Mouse (Mus musculus) hindbrain, embryonic 11.5 days (tissue): ENCODE results near the gene Slc24a3. TPM values are rescaled to one million over a fixed set of nuclear protein-coding genes. Genes with fewer than 3 reads are reported as not detected.
A peak's percentile ranks its signal among the peaks of the same experiment; 100 is the strongest.

Source experiments
- ATAC-seq: fragments of 200-750 bp; cut with Nextera tagmentation; 2 replicates; pipeline ENCODE4 v1.8.0; 2017; ENCODE audit warnings: mild to moderate bottlenecking, moderate TSS enrichment, moderate library complexity; ENCODE audit not compliant: low FRiP score
- DNase-seq: peaks from one replicate; pipeline ENCODE4 v3.0.0-alpha.2; 2015; ENCODE audit warnings: low spot score
- H3K27ac ChIP-seq: fragments of 300-500 bp; sonication (generic); 2 replicates; pipeline ENCODE4 v1.5.1; 2014; ENCODE audit warnings: mild to moderate bottlenecking, low read depth, low read length
- H3K27me3 ChIP-seq: fragments of 300-500 bp; sonication (generic); 2 replicates; pipeline ENCODE4 v1.6.1; 2014; ENCODE audit warnings: mild to moderate bottlenecking, low read length, moderate library complexity, mixed read lengths; ENCODE audit not compliant: control insufficient read depth, insufficient read depth
- H3K36me3 ChIP-seq: fragments of 300-500 bp; sonication (generic); 2 replicates; pipeline ENCODE4 v1.6.1; 2014; ENCODE audit warnings: mild to moderate bottlenecking, low read length, moderate library complexity, mixed read lengths; ENCODE audit not compliant: control insufficient read depth, insufficient read depth
- H3K4me1 ChIP-seq: fragments of 300-500 bp; sonication (generic); replicated peaks from 2 replicates; pipeline ENCODE4 v1.6.1; 2014; ENCODE audit warnings: low read length, mixed read lengths; ENCODE audit not compliant: control insufficient read depth, insufficient read depth
- H3K4me2 ChIP-seq: fragments of 300-500 bp; sonication (generic); replicated peaks from 2 replicates; pipeline ENCODE4 v1.6.1; 2014; ENCODE audit warnings: mild to moderate bottlenecking, low read depth, low read length
- H3K4me3 ChIP-seq: fragments of 300-500 bp; sonication (generic); 2 replicates; pipeline ENCODE4 v1.5.1; 2014; ENCODE audit warnings: low read depth, low read length
- H3K9ac ChIP-seq: fragments of 300-500 bp; sonication (generic); 2 replicates; pipeline ENCODE4 v1.6.1; 2014; ENCODE audit warnings: low read depth, low read length
- H3K9me3 ChIP-seq: fragments of 300-500 bp; sonication (generic); 2 replicates; pipeline ENCODE4 v1.6.1; 2016; ENCODE audit warnings: low read length; ENCODE audit not compliant: control insufficient read depth
- WGBS: fragments of 180-500 bp; shearing (Covaris S2); extraction: QIAGEN DNeasy Blood & Tissue Kit; methylation state at CpG from one replicate; pipeline ENCODE4 v1.1.7; 2014; 5-methylcytosine and 5-hydroxymethylcytosine counted together
- polyA plus RNA-seq: library from polyadenylated mRNA; unstranded; fragments of >200 nt; fragmentation: Nextera tagmentation; extraction: Ambion mirVana; gene quantifications from 2 replicates; pipeline ENCODE4 v1.2.1, GENCODE M21; 2014

The Slc24a3 gene
- polyA plus RNA-seq, 1 experiment from 2014 or later = 2.5 TPM

DNA sequence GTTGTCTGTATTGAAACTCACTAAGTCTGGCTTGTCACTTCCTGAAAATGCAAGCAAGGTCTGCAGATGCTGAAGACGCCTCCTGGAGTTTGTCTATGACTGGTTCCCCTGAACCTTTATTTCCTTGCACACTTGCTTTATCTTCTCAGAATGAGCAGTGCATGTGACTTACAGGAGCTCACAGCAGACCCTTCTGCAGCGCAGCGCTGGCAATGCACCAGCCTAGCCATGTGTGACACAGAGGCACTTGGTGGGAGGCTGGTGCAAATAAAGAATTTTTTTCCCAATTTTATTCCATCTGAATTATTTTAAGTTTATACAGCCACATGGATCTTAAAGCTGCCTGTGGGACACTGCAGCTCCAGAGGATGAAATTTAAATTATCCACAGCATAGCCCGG is 452.1 kb downstream of the Slc24a3 start:
- no peaks in the 10 kb centered on the region for H3K9me3 ChIP-seq
- H3K4me1 ChIP-seq = no peaks in the 10 kb centered on the region; the same call in 1 of the 2 replicates
- no peak overlapping the region for H3K4me3 ChIP-seq
- no peak overlapping the region for H3K9ac ChIP-seq
- DNase-seq (no peak), ATAC-seq (no peak)
- no peak overlapping the region for H3K27ac ChIP-seq
- WGBS = 82% methylated on average over 4 of the region's 4 CpGs
- H3K36me3 ChIP-seq = no peaks in the 10 kb centered on the region
- H3K27me3 ChIP-seq = no peaks in the 10 kb centered on the region
- no peak overlapping the region for H3K4me2 ChIP-seq

DNA sequence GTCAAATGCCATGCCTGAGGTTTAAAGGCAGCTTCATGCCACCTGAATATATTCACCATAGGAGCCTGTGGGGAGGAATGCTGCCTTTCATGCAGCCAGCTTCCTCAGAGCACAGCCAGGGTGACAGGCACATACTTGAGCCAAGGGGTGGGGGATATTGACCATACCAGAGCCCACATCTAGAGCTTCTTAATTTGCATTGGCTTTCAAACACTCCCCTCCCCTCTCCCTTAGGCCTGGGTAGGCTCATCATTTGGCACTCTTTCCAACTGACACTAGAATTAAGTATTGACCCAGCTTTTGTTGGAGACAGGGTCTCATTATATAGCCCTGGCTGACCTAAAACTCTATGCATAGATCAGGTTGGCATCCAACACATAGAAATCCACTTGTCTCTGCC is 453.2 kb downstream of the Slc24a3 start:
- no peak overlapping the region for H3K4me2 ChIP-seq
- H3K4me1 ChIP-seq = no peaks in the 10 kb centered on the region; the same call in 1 of the 2 replicates
- no peaks in the 10 kb centered on the region for H3K27me3 ChIP-seq
- ATAC-seq (peak; percentile 77), DNase-seq (peak; percentile 16)
- no peak overlapping the region for H3K4me3 ChIP-seq
- no peaks in the 10 kb centered on the region for H3K9me3 ChIP-seq
- no peaks in the 10 kb centered on the region for H3K36me3 ChIP-seq
- no peak overlapping the region for H3K9ac ChIP-seq
- H3K27ac ChIP-seq = peak overlapping the region; percentile 36; the same call in 1 of the 2 replicates

DNA sequence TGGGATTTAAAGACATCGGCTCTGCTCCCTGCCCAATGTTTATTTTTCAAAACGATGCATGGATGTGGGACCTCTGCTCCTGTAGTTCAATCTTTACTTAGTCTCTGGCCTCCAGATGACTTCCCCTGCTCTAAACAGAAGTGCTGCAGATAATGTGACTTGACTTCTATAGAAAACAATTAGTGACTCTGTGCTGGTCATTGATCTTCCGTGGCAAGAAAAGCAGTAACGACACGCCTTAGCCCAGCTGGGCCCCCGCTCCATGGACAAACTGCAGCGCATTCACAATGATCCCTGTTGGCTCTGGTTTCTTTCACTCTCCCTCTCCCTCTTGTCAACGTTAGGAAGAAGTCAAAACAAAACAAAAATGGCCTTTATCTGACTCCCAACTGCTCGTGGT is 453.6 kb downstream of the Slc24a3 start:
- Histone ChIP-seq H3K36me3 (no peaks in the 10 kb centered on the region), H3K27me3 (no peaks in the 10 kb centered on the region), H3K4me1 (no peaks in the 10 kb centered on the region; the same call in 1 of the 2 replicates), H3K4me3 (no peak overlapping the region), H3K9me3 (no peaks in the 10 kb centered on the region), H3K9ac (no peak overlapping the region), H3K4me2 (no peak overlapping the region), H3K27ac (peak overlapping the region; percentile 36; the same call in 1 of the 2 replicates)
- peak; percentile 81 for ATAC-seq
- 17% methylated on average over 9 of the region's 9 CpGs for WGBS
- peak; percentile 41 for DNase-seq

DNA sequence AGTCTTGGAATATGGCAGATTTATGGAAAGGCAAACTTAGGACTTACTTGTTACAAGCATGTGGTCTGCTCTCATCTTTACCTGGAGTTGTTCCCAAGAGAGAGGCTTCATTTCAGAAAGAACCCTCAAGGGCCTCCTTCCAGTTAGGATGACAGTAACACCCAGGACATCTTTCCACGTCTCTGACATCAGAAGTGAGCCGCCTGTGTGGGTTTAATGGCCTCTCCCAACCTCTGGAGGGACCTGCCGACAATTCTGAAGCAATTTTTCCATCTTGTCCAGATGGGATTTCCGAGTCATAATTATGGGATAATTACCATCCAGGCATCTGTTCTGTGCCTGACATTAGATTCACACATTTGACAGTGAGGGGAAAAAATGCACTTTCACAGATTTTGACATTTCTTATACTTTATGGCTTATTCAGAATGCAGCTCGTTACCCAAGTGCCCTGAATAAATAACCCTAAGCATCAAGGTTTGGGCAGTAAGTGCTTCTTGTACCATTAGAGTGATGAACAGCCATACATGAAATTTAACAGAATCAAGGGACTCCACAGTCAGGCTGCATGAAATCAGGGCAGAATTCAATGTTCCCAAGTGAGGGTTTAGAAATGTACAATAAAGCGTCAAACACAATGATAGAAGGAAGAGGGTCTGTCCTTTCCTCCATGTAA is 463.7 kb downstream of the Slc24a3 start:
- Histone ChIP-seq H3K4me1 (no peaks in the 10 kb centered on the region), H3K27me3 (no peaks in the 10 kb centered on the region), H3K27ac (no peak overlapping the region), H3K4me2 (no peak overlapping the region), H3K9me3 (no peaks in the 10 kb centered on the region), H3K9ac (no peak overlapping the region), H3K36me3 (no peaks in the 10 kb centered on the region), H3K4me3 (no peak overlapping the region)
- ATAC-seq (no peak), DNase-seq (no peak)
- WGBS = 83% methylated on average over 6 of the region's 6 CpGs

DNA sequence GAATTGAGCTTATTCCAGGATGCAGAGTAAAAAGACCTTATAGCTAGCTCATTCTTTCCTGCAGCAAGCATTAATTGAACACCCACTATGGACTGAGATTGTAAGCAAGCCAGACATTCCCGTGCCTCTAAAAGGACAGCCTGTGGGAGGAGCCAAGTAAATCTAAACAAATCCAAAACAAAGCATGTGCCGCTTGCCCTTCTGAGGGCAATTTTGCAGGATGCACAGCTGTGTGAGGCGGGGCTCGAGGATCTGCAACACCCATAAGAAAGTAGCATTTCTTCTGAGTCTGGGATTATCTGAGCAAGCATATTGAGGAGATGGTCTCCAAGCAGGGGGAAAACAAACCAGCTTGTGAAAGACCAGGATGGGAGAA is 464.2 kb downstream of the Slc24a3 start:
- Histone ChIP-seq H3K27me3 (no peaks in the 10 kb centered on the region), H3K9ac (no peak overlapping the region), H3K4me3 (no peak overlapping the region), H3K4me1 (no peaks in the 10 kb centered on the region), H3K36me3 (no peaks in the 10 kb centered on the region), H3K27ac (no peak overlapping the region), H3K4me2 (no peak overlapping the region), H3K9me3 (no peaks in the 10 kb centered on the region)
- WGBS = 53% methylated on average over 4 of the region's 4 CpGs
- DNase-seq (no peak), ATAC-seq (no peak)

DNA sequence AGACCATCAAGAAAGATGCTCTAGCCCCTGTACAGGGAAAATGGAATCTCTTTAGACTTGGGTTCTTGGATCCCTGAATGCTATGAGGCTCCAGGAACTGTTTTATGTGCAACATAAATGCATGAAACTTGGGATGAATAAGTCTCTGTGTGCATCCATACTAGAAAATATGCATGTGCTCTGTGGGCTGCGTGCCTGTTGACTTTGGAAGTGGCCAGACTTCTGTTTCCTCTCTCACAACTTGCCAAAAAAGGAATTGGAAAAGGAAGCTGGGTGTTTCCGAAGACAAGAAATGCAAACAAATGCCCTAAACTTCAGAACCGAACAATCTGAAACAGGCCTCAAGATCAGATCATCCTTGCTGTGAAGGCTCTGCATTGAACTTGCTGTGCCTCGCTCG is 466.3 kb downstream of the Slc24a3 start:
- no peaks in the 10 kb centered on the region for H3K36me3 ChIP-seq
- no peak overlapping the region for H3K27ac ChIP-seq
- no peaks in the 10 kb centered on the region for H3K27me3 ChIP-seq
- no peak overlapping the region for H3K4me2 ChIP-seq
- ATAC-seq (no peak), DNase-seq (no peak)
- 86% methylated on average over 5 of the region's 5 CpGs for WGBS
- H3K9me3 ChIP-seq = no peaks in the 10 kb centered on the region
- no peaks in the 10 kb centered on the region for H3K4me1 ChIP-seq
- no peak overlapping the region for H3K9ac ChIP-seq
- H3K4me3 ChIP-seq = no peak overlapping the region

DNA sequence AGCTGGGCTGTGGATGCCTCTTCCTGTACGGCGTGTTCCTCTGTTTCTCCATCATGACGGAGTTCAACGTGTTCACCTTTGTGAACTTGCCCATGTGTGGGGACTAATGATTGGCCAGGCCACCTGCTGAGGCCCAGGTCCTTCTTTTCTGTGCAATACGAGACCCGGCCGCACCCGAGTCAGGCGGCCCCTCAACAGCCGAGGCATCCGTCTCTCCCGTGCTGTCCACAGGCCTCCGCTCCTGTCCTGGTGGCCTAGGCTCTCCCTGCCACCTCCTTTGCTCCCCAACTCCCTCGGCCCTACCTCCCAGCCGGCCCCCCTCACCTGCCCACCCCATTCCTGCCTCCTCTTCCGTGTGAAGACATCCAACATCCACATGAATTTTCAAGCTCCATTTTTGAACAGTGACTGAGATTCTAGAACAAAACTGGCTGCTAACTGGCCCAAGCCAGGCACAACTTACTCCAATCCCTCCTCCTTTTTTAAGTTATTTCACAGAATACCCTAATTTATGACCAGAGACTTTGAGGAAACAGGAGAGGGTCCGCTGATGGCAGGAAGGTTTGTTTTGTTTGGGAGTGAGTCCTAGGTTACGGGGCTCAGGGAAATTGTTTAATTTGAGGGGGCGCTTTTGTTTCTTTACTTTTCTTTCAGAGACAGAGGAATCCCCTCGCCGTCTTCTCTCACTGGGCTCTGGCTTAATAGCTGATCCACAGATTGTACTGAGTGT is 472.9 kb downstream of the Slc24a3 start:
- Histone ChIP-seq H3K4me3 (no peak overlapping the region), H3K9ac (no peak overlapping the region), H3K4me2 (no peak overlapping the region), H3K4me1 (no peaks in the 10 kb centered on the region), H3K36me3 (no peaks in the 10 kb centered on the region), H3K9me3 (no peaks in the 10 kb centered on the region), H3K27ac (no peak overlapping the region), H3K27me3 (no peaks in the 10 kb centered on the region)
- ATAC-seq (no peak), DNase-seq (no peak)
- WGBS = 85% methylated on average over 21 of the region's 21 CpGs

DNA sequence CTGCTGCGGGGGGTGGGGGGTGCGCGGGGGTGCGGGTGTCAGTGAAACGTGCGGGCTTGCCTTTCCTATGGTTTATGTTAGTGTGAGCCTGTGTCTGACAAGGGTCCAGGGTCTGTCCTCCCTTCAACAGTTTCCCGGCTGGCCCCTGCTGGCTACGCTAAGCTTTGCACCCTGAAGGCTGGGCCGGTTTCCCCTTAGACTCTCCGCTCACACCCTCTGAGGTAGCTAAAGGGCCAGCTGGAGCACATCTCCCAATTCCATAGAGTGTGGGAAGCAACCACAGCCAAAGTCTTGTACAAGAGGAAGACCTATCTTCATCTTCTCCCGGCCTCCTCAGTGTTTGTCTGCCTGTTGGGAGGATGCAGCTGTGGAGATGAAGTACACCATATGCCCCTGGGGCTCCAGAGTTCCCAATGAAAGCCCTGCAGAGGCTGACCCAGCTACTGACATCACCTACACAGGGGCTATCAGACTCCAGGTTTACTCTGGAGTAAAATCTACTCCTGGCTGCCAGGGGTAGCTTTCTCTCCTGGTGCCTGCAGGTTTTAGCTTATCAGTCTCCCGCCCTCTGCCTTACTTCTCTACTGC is 487.9 kb downstream of the Slc24a3 start:
- no peak for ATAC-seq
- Histone ChIP-seq H3K4me3 (no peak overlapping the region), H3K27ac (no peak overlapping the region), H3K4me1 (no peaks in the 10 kb centered on the region), H3K36me3 (no peaks in the 10 kb centered on the region), H3K4me2 (no peak overlapping the region), H3K9ac (no peak overlapping the region), H3K9me3 (no peaks in the 10 kb centered on the region), H3K27me3 (no peaks in the 10 kb centered on the region)
- 29% methylated on average over 12 of the region's 12 CpGs for WGBS
- DNase-seq = peak; percentile 42

DNA sequence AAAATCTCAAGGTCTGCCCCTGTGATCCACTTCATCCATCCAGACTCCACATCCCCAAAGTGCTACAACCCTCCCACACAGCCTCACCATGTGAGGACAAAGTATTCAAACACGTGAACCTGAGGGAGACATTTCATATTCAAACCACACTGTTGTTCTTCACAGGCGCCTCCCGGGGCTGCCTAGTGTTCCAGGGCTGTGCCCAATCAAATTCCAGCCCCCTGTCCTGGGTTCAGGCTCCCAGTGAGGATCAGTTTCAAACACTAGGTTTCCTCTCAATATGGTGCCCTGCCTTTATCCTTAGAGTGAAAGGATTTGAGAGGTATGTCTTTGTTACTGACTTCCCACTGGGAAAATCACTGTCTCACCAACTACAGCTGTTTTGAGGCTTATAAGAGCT is 488.6 kb downstream of the Slc24a3 start:
- ATAC-seq = no peak
- Histone ChIP-seq H3K4me3 (no peak overlapping the region), H3K9ac (no peak overlapping the region), H3K27me3 (no peaks in the 10 kb centered on the region), H3K27ac (no peak overlapping the region), H3K9me3 (no peaks in the 10 kb centered on the region), H3K4me1 (no peaks in the 10 kb centered on the region), H3K4me2 (no peak overlapping the region), H3K36me3 (no peaks in the 10 kb centered on the region)
- DNase-seq = no peak
- WGBS = 44% methylated on average over 3 of the region's 3 CpGs
